Mouse (Mus musculus) layer of hippocampus, postnatal 25 days (tissue): Measurements from ENCODE around the gene Cep170b. TPM values are rescaled to one million over a fixed set of nuclear protein-coding genes. Genes with fewer than 3 reads are reported as not detected.

Experiments used
- DNase-seq, 2 experiments: peaks; one replicate each; pipeline ENCODE4 v3.0.0; 2022; ENCODE audit warnings: mixed read lengths in 2 of 2, low spot score in 1 of 2; ENCODE audit errors: extremely low spot score in 1 of 2
- microRNA-seq, 2 experiments: library from miRNA; unstranded; fragments of <30 nt; microRNA quantifications; one replicate each; pipeline ENCODE4 v1.2.0; 2021
- total RNA-seq, 2 experiments: library from RNA; stranded (reverse); gene quantifications; 2 replicates each; pipeline ENCODE4 v1.2.3; 2021

Gene Cep170b
- total RNA-seq, 2 experiments from 2014 or later = 180 to 192 TPM

DNA sequence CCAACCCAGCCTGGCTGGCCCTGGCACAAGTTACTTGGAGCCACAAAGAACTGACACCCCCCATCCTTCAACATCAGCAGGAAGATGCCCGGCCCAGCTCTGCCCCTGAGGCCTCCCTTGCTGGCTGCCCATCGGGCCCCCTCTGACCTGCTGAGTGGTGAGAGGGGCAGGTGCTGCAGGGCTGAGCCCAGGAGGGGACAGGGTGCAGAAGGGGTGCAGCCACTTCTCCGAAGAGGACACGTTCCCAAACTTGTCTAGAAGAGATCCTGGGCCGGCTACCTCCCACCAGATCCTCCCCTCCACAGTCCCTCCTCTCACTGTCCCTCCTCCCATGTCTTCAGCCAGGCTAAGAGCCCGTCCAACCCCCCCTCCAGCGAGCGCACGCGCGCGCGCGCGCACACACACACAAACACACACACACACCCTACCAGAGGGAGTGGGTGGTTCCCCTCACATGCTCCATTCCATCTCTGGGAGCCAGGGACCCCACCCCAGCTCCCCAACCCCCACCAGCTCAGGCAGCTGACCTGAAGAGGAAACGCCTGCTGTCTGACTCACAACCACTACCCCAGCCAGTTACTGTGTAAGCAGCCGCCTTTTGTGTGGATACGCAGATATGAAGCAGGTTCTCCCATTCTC lies 75.3 kb downstream of the Cep170b start:
- no peak for DNase-seq

Small RNAs within 50 kb of the gene (microRNA-seq; reads per million reads assigned to microRNA genes)
- 5.3 to 5.4 reads per million in 2 experiments for gene Mir6940

Other genes with a start within 250 kb of the Cep170b start
- gene A530016L24Rik, start 231.0 kb upstream of the Cep170b start, total RNA-seq = under 1 TPM; 0.32 to 0.56 TPM
- 100 to 1,000 TPM; 113 to 133 TPM for gene Tmem179, start 203.7 kb upstream of the Cep170b start, total RNA-seq
- 100 to 1,000 TPM; 116 to 146 TPM for gene Inf2, start 131.7 kb upstream of the Cep170b start, total RNA-seq
- gene Adssl1, start 100.4 kb upstream of the Cep170b start, total RNA-seq = 10 to 100 TPM; 11.4 to 12.9 TPM
- gene Siva1, start 75.8 kb upstream of the Cep170b start, total RNA-seq = 10 to 100 TPM; 20.0 to 21.9 TPM
- gene Akt1, start 45.6 kb upstream of the Cep170b start, total RNA-seq = 100 to 1,000 TPM; 147 to 158 TPM
- gene Zbtb42, start 41.6 kb upstream of the Cep170b start, total RNA-seq = under 1 TPM; 0.40 to 0.76 TPM
- 10 to 100 TPM; 11.1 to 11.9 TPM for gene Pld4, start 40.2 kb downstream of the Cep170b start, total RNA-seq
- gene Ahnak2, start 82.2 kb downstream of the Cep170b start, total RNA-seq = 1 to 10 TPM; 3.2 to 3.5 TPM
- 10 to 100 TPM; 13.5 to 14.7 TPM for gene Clba1, start 88.5 kb downstream of the Cep170b start, total RNA-seq
- gene Cdca4, start 109.0 kb downstream of the Cep170b start, total RNA-seq = 1 to 10 TPM; 8.0 to 9.7 TPM
- under 1 TPM in 1 of 2 experiments, not detected in 1; 0.10 TPM for gene Gpr132, start 147.8 kb downstream of the Cep170b start, total RNA-seq
- gene Jag2, start 209.3 kb downstream of the Cep170b start, total RNA-seq = 10 to 100 TPM; 40.3 to 46.3 TPM
- 10 to 100 TPM; 10.8 to 11.9 TPM for gene Nudt14, start 221.7 kb downstream of the Cep170b start, total RNA-seq